Mouse (Mus musculus): Measurements from ENCODE around the gene Tfb2m. TPM values are rescaled to one million over a fixed set of nuclear protein-coding genes. Genes with fewer than 3 reads are reported as not detected.

The Tfb2m gene
- total and polyA plus RNA-seq, 3 experiments: 19.3 to 20.9 TPM; not detected in 1

- peak overlapping the region; percentile 83 to 94 for H3K4me3 ChIP-seq (ENCODE audit: control insufficient read depth in 1 of 2, insufficient read depth in 1 of 2, low read depth in 2 of 2, low read length in 2 of 2)
- H3K27ac ChIP-seq (ENCODE audit: control insufficient read depth, low read depth, low read length): peak overlapping the region; percentile 15; the same call in 1 of the 2 replicates
- peak; percentile 52 for DNase-seq (ENCODE audit: low read depth, low spot score)
- no peak for TF ChIP-seq HCFC1 (IDR thresholded peaks at IDR 0.05; ENCODE audit: low read depth, low read length)
- no peak for TF ChIP-seq MXI1 (IDR thresholded peaks at IDR 0.05; ENCODE audit: low read depth, low read length)
- no peak for TF ChIP-seq ETS1 (IDR thresholded peaks at IDR 0.05; ENCODE audit: low read depth, low read length)
- H3K4me1 ChIP-seq (ENCODE audit: control insufficient read depth in 1 of 2, insufficient read depth in 2 of 2, low read length in 2 of 2): peaks cover 7 to 13% of the 10 kb centered on the region in 2 experiments
- H3K36me3 ChIP-seq (ENCODE audit: control insufficient read depth in 1 of 2, insufficient read depth in 2 of 2, low read length in 2 of 2): peaks cover 0 to 46% of the 10 kb centered on the region in 2 experiments; a peak in 3 of 4 replicates
- H3K27me3 ChIP-seq (ENCODE audit: control insufficient read depth in 1 of 2, insufficient read depth in 2 of 2, low read length in 2 of 2): no peaks in the 10 kb centered on the region
- peaks cover 39% of the 10 kb centered on the region for H3K79me2 ChIP-seq (ENCODE audit: control insufficient read depth, insufficient read depth, low read length, poor library complexity)
- H3K9ac ChIP-seq (ENCODE audit: control insufficient read depth, low read depth, low read length, poor library complexity, severe bottlenecking): peak overlapping the region; percentile 86
- H3K9me3 ChIP-seq (replicated peaks; ENCODE audit: insufficient read depth, low read length): no peaks in the 10 kb centered on the region
These were observed 1.1 kb upstream of the Tfb2m start for GRCm38 (mm10) chr1:179547176-179547575.

GRCm38 (mm10) chr1:179546551-179546917, 467 bp upstream of the Tfb2m start:
- peak overlapping the region; percentile 86 for H3K9ac ChIP-seq (ENCODE audit: control insufficient read depth, low read depth, low read length, poor library complexity, severe bottlenecking)
- peaks cover 37% of the 10 kb centered on the region for H3K79me2 ChIP-seq (ENCODE audit: control insufficient read depth, insufficient read depth, low read length, poor library complexity)
- H3K36me3 ChIP-seq (ENCODE audit: control insufficient read depth in 1 of 2, insufficient read depth in 2 of 2, low read length in 2 of 2): peaks cover 0 to 42% of the 10 kb centered on the region in 2 experiments; a peak in 3 of 4 replicates
- H3K4me1 ChIP-seq (ENCODE audit: control insufficient read depth in 1 of 2, insufficient read depth in 2 of 2, low read length in 2 of 2): peaks cover under 1 to 9% of the 10 kb centered on the region in 2 experiments; a peak in 2 of 4 replicates
- H3K4me3 ChIP-seq (ENCODE audit: control insufficient read depth in 1 of 2, insufficient read depth in 1 of 2, low read depth in 2 of 2, low read length in 2 of 2): peak overlapping the region; percentile 83 to 94
- no peak for DNase-seq (ENCODE audit: low read depth, low spot score)
- H3K27me3 ChIP-seq (ENCODE audit: control insufficient read depth in 1 of 2, insufficient read depth in 2 of 2, low read length in 2 of 2): no peaks in the 10 kb centered on the region
- H3K27ac ChIP-seq (ENCODE audit: control insufficient read depth, low read depth, low read length): peak overlapping the region; percentile 73
- no peak for TF ChIP-seq E2F4 (IDR thresholded peaks at IDR 0.05; ENCODE audit: borderline replicate concordance, low read depth, low read length)
- TF ChIP-seq POLR2A (IDR thresholded peaks at IDR 0.05; ENCODE audit: control insufficient read depth in 1 of 2, insufficient read depth in 1 of 2, low read depth in 1 of 2, low read length in 2 of 2, poor library complexity in 1 of 2): peak in 1 of 2 experiments; percentile 35; a peak in 1 of 4 replicates
- TF ChIP-seq NELFE (IDR thresholded peaks at IDR 0.05; ENCODE audit: low read depth, low read length): peak; percentile 35; the same call in 1 of the 2 replicates
- TF ChIP-seq JUND (IDR thresholded peaks at IDR 0.05; ENCODE audit: low read depth, low read length): no peak
- TF ChIP-seq CHD1 (IDR thresholded peaks at IDR 0.05; ENCODE audit: low read depth, low read length): no peak
- no peaks in the 10 kb centered on the region for H3K9me3 ChIP-seq (replicated peaks; ENCODE audit: insufficient read depth, low read length)

- peaks cover 4 to 19% of the 10 kb centered on the region in 2 experiments for H3K36me3 ChIP-seq (ENCODE audit: control insufficient read depth in 1 of 2, insufficient read depth in 2 of 2, low read length in 2 of 2)
- H3K79me2 ChIP-seq (ENCODE audit: control insufficient read depth, insufficient read depth, low read length, poor library complexity): peaks cover 25% of the 10 kb centered on the region
These were observed 4.6 kb downstream of the Tfb2m start for GRCm38 (mm10) chr1:179541502-179541901.

More at GRCm38 (mm10) chr1:179541502-179541901, 4.6 kb downstream of the Tfb2m start:
- no peak for TF ChIP-seq TAL1 (IDR thresholded peaks at IDR 0.05; ENCODE audit: low read length)
- 0 out of 2 replicates have a peak, but pooled peaks have one; percentile 58 for TF ChIP-seq MYC (IDR thresholded peaks at IDR 0.05; ENCODE audit: low read depth, low read length)
- peak; percentile 8 for TF ChIP-seq RAD21 (IDR thresholded peaks at IDR 0.05; ENCODE audit: low read depth, low read length)
- TF ChIP-seq CTCF (IDR thresholded peaks at IDR 0.05 in 2 of 3, conservative IDR thresholded peaks at IDR 0.05 in 1 of 3; ENCODE audit: control insufficient read depth in 1 of 3, insufficient read depth in 1 of 3, low read depth in 2 of 3, low read length in 3 of 3, poor library complexity in 1 of 3, severe bottlenecking in 1 of 3): peak; percentile 35 to 69 (median 59)
- TF ChIP-seq GATA1 (IDR thresholded peaks at IDR 0.05; ENCODE audit: low read depth, low read length): peak; percentile 50; the same call in 1 of the 2 replicates
- no peak for TF ChIP-seq CHD1 (IDR thresholded peaks at IDR 0.05; ENCODE audit: low read depth, low read length)
- peak; percentile 36; the same call in 1 of the 2 replicates for TF ChIP-seq SMC3 (IDR thresholded peaks at IDR 0.05; ENCODE audit: low read depth, low read length)
- peaks cover 5 to 7% of the 10 kb centered on the region in 2 experiments; a peak in 3 of 4 replicates for H3K4me1 ChIP-seq (ENCODE audit: control insufficient read depth in 1 of 2, insufficient read depth in 2 of 2, low read length in 2 of 2)
- H3K27me3 ChIP-seq (ENCODE audit: control insufficient read depth in 1 of 2, insufficient read depth in 2 of 2, low read length in 2 of 2): no peaks in the 10 kb centered on the region
- no peak overlapping the region for H3K27ac ChIP-seq (ENCODE audit: control insufficient read depth, low read depth, low read length)
- H3K9ac ChIP-seq (ENCODE audit: control insufficient read depth, low read depth, low read length, poor library complexity, severe bottlenecking): no peak overlapping the region
- H3K9me3 ChIP-seq (replicated peaks; ENCODE audit: insufficient read depth, low read length): no peaks in the 10 kb centered on the region
- DNase-seq (ENCODE audit: low read depth, low spot score): peak; percentile 71
- no peak overlapping the region for H3K4me3 ChIP-seq (ENCODE audit: control insufficient read depth in 1 of 2, insufficient read depth in 1 of 2, low read depth in 2 of 2, low read length in 2 of 2)

All from MEL (cell line).